Mouse (Mus musculus) forebrain, embryonic 16.5 days (tissue): ENCODE measurements at regions not wholly inside any gene's neighbourhood (a gene's known extent, or its start where the extent isn't known, plus 50 kb on each side); places are given as distances from the start of the nearest gene placed in this dataset.
A peak's percentile ranks its signal among the peaks of the same experiment; 100 is the strongest.

Experiments
- ATAC-seq: fragments of 200-750 bp; cut with Nextera tagmentation; 2 replicates; pipeline ENCODE4 v1.8.0; 2017; ENCODE audit warnings: mild to moderate bottlenecking, moderate library complexity
- H3K27ac ChIP-seq: fragments of 300-500 bp; sonication (generic); 2 replicates; pipeline ENCODE4 v1.5.1; 2014; ENCODE audit warnings: low read length, control low read depth
- H3K27me3 ChIP-seq: fragments of 300-500 bp; sonication (generic); replicated peaks from 2 replicates; pipeline ENCODE4 v1.6.1; 2014; ENCODE audit warnings: low read length; ENCODE audit not compliant: control insufficient read depth, insufficient read depth
- H3K36me3 ChIP-seq: fragments of 300-500 bp; sonication (generic); 2 replicates; pipeline ENCODE4 v1.6.1; 2014; ENCODE audit not compliant: control insufficient read depth, insufficient read depth
- H3K4me1 ChIP-seq: fragments of 300-500 bp; sonication (generic); replicated peaks from 2 replicates; pipeline ENCODE4 v1.6.1; 2014; ENCODE audit warnings: low read length; ENCODE audit not compliant: control insufficient read depth, insufficient read depth
- H3K4me2 ChIP-seq: fragments of 300-500 bp; sonication (generic); 2 replicates; pipeline ENCODE4 v1.6.1; 2014; ENCODE audit warnings: mild to moderate bottlenecking, low read length, control low read depth
- H3K4me3 ChIP-seq: fragments of 300-500 bp; sonication (generic); replicated peaks from 2 replicates; pipeline ENCODE4 v1.5.1; 2014; ENCODE audit warnings: mild to moderate bottlenecking, low read length, control low read depth
- H3K9ac ChIP-seq: fragments of 300-500 bp; sonication (generic); replicated peaks from 2 replicates; pipeline ENCODE4 v1.6.1; 2014; ENCODE audit warnings: low read depth, low read length, control low read depth
- H3K9me3 ChIP-seq: fragments of 300-500 bp; sonication (generic); 2 replicates; pipeline ENCODE4 v1.6.1; 2016; ENCODE audit warnings: low read length; ENCODE audit not compliant: control insufficient read depth
- WGBS: fragments of 180-500 bp; shearing (Covaris S2); extraction: QIAGEN DNeasy Blood & Tissue Kit; methylation state at CpG from one replicate; pipeline ENCODE4 v1.1.7; 2014; 5-methylcytosine and 5-hydroxymethylcytosine counted together

GRCm38 (mm10) chr15:45266620-45267263 lies 5132.6 kb downstream of the 9330182O14Rik start:
- Histone ChIP-seq H3K27me3 (no peaks in the 10 kb centered on the region), H3K9ac (no peak overlapping the region), H3K4me2 (no peak overlapping the region), H3K36me3 (no peaks in the 10 kb centered on the region), H3K4me3 (no peak overlapping the region), H3K4me1 (no peaks in the 10 kb centered on the region), H3K27ac (no peak overlapping the region), H3K9me3 (no peaks in the 10 kb centered on the region)
- ATAC-seq, result no peak

GRCm38 (mm10) chr15:45273677-45274076 lies 5139.5 kb downstream of the 9330182O14Rik start:
- H3K27me3 ChIP-seq, result no peaks in the 10 kb centered on the region
- H3K36me3 ChIP-seq, result no peaks in the 10 kb centered on the region
- no peaks in the 10 kb centered on the region for H3K4me1 ChIP-seq
- H3K4me2 ChIP-seq, result no peak overlapping the region
- H3K27ac ChIP-seq, result no peak overlapping the region
- H3K9ac ChIP-seq, result no peak overlapping the region
- 62% methylated on average over 1 of the region's 1 CpGs for WGBS
- H3K4me3 ChIP-seq, result no peak overlapping the region
- ATAC-seq, result peak; percentile 59
- H3K9me3 ChIP-seq, result no peaks in the 10 kb centered on the region

GRCm38 (mm10) chr15:45321628-45322027 lies 5187.5 kb downstream of the 9330182O14Rik start:
- Histone ChIP-seq H3K27me3 (no peaks in the 10 kb centered on the region), H3K9ac (no peak overlapping the region), H3K4me1 (no peaks in the 10 kb centered on the region), H3K4me2 (no peak overlapping the region), H3K4me3 (no peak overlapping the region), H3K36me3 (no peaks in the 10 kb centered on the region), H3K9me3 (no peaks in the 10 kb centered on the region), H3K27ac (no peak overlapping the region)
- ATAC-seq, result no peak
- WGBS, result 88% methylated on average over 5 of the region's 5 CpGs

- ATAC-seq, result peak; percentile 79
- H3K27me3 ChIP-seq, result no peaks in the 10 kb centered on the region
- H3K9ac ChIP-seq, result no peak overlapping the region
- no peaks in the 10 kb centered on the region for H3K36me3 ChIP-seq
- no peaks in the 10 kb centered on the region for H3K4me1 ChIP-seq
- no peaks in the 10 kb centered on the region for H3K9me3 ChIP-seq
- H3K27ac ChIP-seq, result no peak overlapping the region
- H3K4me2 ChIP-seq, result no peak overlapping the region
- H3K4me3 ChIP-seq, result no peak overlapping the region
- 82% methylated on average over 2 of the region's 2 CpGs for WGBS
These were observed 5216.3 kb downstream of the 9330182O14Rik start for GRCm38 (mm10) chr15:45350496-45350895.
